Mouse (Mus musculus) erythroblast, embryonic 14.5 days (primary cell): ENCODE results near the gene Yrdc. TPM values are rescaled to one million over a fixed set of nuclear protein-coding genes. Genes with fewer than 3 reads are reported as not detected.

Experiments
- H3K27me3 ChIP-seq: 2 replicates; pipeline ENCODE4 v1.6.1; 2012; ENCODE audit warnings: inconsistent platforms; ENCODE audit not compliant: control insufficient read depth
- H3K36me3 ChIP-seq: 2 replicates; pipeline ENCODE4 v1.6.1; 2012; ENCODE audit warnings: mild to moderate bottlenecking, inconsistent platforms; ENCODE audit not compliant: control insufficient read depth
- H3K4me1 ChIP-seq: 2 replicates; pipeline ENCODE4 v1.6.1; 2012; ENCODE audit warnings: inconsistent platforms; ENCODE audit not compliant: control insufficient read depth
- H3K4me3 ChIP-seq: replicated peaks from 2 replicates; pipeline ENCODE3; 2012; ENCODE audit warnings: moderate library complexity, mild to moderate bottlenecking, inconsistent platforms
- H3K9me3 ChIP-seq: 2 replicates; pipeline ENCODE4 v1.6.1; 2012; ENCODE audit warnings: low read length, inconsistent platforms, mixed read lengths; ENCODE audit not compliant: control insufficient read depth
- GATA1 ChIP-seq: IDR thresholded peaks from 2 replicates; pipeline ENCODE4 v1.6.1; 2012; ENCODE audit warnings: low read length, inconsistent platforms, mixed read lengths
- TAL1 ChIP-seq: IDR thresholded peaks from 3 replicates; pipeline ENCODE4 v1.6.1; 2012; ENCODE audit warnings: low read length, inconsistent platforms, mixed read lengths
- polyA plus RNA-seq: library from polyadenylated mRNA; stranded (reverse); fragments of >175 nt; gene quantifications from 2 replicates; pipeline ENCODE4 v1.2.3, GENCODE M21; 2012

Gene Yrdc
- polyA plus RNA-seq, 1 experiment = 1.0 TPM

DNA sequence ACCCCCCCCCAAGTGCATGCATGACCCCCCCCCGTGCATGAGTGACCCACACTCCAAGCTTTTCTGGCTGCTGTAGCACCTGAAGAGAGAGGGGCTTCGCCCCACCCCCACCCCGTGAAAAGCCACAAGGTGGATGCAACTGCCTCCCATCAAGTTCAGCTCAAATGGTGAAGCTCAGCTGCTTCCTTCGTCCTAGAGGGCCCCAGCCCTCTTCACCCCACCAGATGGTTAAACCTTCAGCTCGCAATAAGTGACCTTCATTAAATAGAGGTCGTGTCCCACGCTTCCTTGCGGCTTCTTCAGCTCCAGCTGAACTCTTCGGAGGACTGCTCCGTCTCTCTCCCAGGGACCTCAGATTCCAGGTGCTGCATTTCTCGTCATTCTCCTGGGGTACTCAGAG, 30.1 kb downstream of the Yrdc start, which contains the start of gene Epha10:
TSS of gene Epha10 (plus strand) at position 301 of the 400 bp plus-strand sequence.
- Histone ChIP-seq H3K9me3 (peaks cover 6% of the 10 kb centered on the region), H3K36me3 (no peaks in the 10 kb centered on the region), H3K4me1 (peaks cover 5% of the 10 kb centered on the region), H3K27me3 (peaks cover 62% of the 10 kb centered on the region), H3K4me3 (no peak within 1 kb of the TSS)
- no peak for TF ChIP-seq GATA1
- no peak for TF ChIP-seq TAL1

DNA sequence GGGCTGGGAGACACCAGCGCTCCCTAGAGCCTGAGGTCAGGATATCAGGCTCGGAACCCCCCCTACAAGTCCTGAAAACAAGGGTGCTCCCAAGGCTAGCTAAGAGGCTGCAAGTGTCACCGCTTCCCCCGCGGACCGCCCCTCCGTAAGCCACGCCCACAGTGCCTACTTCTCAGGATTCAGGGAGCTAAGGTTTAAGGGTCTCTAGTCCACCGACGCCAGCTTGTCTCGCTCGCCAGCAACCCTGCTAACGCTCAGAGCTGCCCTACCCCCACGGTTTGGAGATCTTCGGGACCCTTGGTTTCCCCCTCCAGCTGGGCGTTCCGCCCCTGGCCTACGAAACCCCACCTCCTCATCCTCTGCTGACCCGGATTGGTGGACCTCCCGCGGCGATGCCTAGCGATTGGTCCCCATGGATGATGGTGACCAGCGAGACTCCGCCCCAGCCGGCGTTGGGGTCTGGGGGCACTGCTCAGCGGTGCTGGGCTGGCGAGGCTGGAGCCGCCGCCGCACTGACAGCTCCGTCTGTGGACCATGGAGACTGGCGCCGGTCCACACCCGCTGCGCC, 30.9 kb downstream of the Yrdc start:
- TF ChIP-seq TAL1 (no peak), GATA1 (no peak)
- peaks cover 6% of the 10 kb centered on the region for H3K9me3 ChIP-seq
- no peak overlapping the region for H3K4me3 ChIP-seq
- H3K27me3 ChIP-seq = peaks cover 67% of the 10 kb centered on the region
- peaks cover 5% of the 10 kb centered on the region for H3K4me1 ChIP-seq
- H3K36me3 ChIP-seq = no peaks in the 10 kb centered on the region

DNA sequence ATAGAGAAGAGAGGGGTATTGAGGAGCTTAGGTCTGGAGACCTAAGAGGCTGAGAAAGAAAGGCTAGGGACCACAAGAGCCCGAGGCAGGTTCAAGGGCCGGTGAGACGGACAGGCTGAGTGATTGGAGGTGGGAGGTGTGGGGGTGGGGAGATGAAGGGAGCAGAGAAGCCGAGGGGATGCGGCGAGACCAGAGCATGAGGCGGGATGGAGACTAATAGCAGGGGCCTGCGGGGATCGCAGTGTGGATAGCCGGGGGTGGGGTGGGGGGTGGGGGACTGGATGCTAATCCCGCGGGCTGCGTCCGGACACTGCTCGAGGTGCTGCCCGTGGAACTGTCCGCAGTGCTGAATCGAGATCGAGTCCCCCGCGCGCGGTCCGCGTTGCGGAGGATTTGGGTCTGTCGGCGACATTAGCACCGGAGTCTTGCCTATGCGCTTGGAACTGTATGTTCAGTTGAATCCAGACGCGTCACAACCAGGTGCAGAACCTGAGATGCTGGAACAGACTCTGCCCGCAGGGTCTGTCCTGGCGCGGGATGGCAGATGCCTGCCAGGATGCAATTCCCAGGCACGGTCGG, 31.8 kb downstream of the Yrdc start:
- Histone ChIP-seq H3K4me3 (no peak overlapping the region), H3K9me3 (peaks cover 6% of the 10 kb centered on the region), H3K4me1 (peaks cover 5% of the 10 kb centered on the region), H3K36me3 (no peaks in the 10 kb centered on the region), H3K27me3 (peaks cover 67% of the 10 kb centered on the region)
- no peak for TF ChIP-seq GATA1
- TF ChIP-seq TAL1 = no peak

DNA sequence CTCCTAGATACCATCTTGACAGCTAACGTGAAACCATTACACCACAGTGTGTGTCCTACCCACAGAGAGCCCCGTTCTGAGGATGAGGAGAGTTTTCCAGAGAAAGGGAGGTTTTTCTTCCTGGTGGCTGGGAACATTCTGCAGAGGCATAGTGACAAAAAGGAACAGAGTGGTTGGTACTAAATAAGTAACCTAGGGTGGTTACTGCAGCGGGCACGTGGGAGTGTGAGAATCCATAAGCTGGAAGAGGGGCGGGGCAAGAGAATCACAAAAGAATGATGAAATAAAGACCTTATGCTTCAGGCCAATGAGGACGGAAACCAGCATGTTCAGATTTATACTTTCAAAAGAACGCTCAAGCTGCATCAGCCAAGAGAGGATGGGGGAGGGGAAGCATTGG, 38.2 kb downstream of the Yrdc start:
- H3K9me3 ChIP-seq = no peaks in the 10 kb centered on the region
- H3K27me3 ChIP-seq = peaks cover 46% of the 10 kb centered on the region
- H3K36me3 ChIP-seq = no peaks in the 10 kb centered on the region
- TF ChIP-seq TAL1 (no peak), GATA1 (no peak)
- no peaks in the 10 kb centered on the region for H3K4me1 ChIP-seq
- H3K4me3 ChIP-seq = no peak overlapping the region

DNA sequence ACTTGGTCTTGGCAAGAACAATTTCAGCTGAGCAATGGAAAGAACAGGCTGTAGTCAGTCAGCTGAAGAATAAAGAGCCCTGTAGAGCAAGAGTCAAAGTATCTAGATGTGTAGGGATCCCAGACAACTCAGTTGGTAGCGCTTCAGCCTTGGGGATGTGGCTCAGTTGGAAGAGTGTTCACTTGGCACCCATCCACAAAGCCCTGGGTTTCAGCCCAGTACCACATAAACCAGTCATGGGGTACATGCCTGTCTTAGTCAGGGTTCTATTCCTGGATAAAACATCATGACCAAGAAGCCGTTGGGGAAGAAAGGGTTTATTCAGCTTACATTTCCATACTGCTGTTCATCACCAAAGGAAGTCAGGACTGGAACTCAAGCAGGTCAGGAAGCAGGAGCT, 39.5 kb downstream of the Yrdc start:
- no peaks in the 10 kb centered on the region for H3K36me3 ChIP-seq
- H3K27me3 ChIP-seq = peaks cover 51% of the 10 kb centered on the region
- H3K4me1 ChIP-seq = no peaks in the 10 kb centered on the region
- H3K9me3 ChIP-seq = no peaks in the 10 kb centered on the region; the same call in 1 of the 2 replicates
- TF ChIP-seq GATA1 (no peak), TAL1 (no peak)
- H3K4me3 ChIP-seq = no peak overlapping the region

DNA sequence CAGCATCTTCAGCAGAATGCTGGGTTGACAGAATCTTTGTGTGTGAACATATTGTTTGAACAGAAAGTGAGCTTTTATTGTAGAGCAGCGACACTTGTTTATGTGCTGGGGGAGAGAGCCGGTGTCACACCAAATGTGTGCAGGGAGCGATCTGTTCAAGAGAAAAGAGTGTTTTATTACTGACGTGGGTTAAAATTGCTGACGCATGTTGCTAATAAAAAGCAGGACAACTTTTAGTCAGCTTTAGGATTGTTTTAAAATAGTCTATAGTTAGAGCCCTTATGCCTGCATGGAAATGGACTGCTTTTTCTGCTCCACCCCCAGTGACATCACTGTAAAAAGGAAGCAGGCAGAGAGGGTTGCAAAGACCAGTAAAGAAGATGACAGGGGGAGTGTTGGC, 40.4 kb downstream of the Yrdc start:
- no peak for TF ChIP-seq TAL1
- TF ChIP-seq GATA1 = no peak

DNA sequence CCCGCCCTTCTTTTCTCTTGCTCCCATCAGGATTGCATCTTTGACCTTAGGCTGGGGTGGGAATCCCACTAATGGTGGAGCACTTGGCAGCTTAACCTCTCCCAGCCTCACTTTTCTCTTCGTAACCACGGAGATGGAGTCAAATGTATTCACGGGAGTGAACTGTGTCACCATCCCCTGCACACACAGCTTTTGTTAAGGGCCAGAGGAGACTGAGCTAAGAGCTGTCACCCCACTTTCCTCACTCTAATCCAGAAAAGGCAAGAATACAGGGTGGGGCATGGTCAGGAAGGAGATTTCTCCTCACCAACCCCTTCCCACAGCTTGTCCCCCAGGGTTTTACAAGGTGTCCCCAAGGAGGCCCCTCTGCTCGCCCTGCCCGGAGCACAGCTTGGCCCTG, 43.3 kb downstream of the Yrdc start:
- peaks cover 62% of the 10 kb centered on the region for H3K27me3 ChIP-seq
- no peak overlapping the region for H3K4me3 ChIP-seq
- TF ChIP-seq GATA1 = no peak
- no peak for TF ChIP-seq TAL1
- no peaks in the 10 kb centered on the region; the same call in 1 of the 2 replicates for H3K9me3 ChIP-seq
- no peaks in the 10 kb centered on the region for H3K4me1 ChIP-seq
- no peaks in the 10 kb centered on the region for H3K36me3 ChIP-seq

More for the DNA sequence above, 40.4 kb downstream of the Yrdc start:
- Histone ChIP-seq H3K4me3 (no peak overlapping the region), H3K4me1 (no peaks in the 10 kb centered on the region), H3K36me3 (no peaks in the 10 kb centered on the region), H3K9me3 (no peaks in the 10 kb centered on the region; the same call in 1 of the 2 replicates), H3K27me3 (peaks cover 54% of the 10 kb centered on the region)

DNA sequence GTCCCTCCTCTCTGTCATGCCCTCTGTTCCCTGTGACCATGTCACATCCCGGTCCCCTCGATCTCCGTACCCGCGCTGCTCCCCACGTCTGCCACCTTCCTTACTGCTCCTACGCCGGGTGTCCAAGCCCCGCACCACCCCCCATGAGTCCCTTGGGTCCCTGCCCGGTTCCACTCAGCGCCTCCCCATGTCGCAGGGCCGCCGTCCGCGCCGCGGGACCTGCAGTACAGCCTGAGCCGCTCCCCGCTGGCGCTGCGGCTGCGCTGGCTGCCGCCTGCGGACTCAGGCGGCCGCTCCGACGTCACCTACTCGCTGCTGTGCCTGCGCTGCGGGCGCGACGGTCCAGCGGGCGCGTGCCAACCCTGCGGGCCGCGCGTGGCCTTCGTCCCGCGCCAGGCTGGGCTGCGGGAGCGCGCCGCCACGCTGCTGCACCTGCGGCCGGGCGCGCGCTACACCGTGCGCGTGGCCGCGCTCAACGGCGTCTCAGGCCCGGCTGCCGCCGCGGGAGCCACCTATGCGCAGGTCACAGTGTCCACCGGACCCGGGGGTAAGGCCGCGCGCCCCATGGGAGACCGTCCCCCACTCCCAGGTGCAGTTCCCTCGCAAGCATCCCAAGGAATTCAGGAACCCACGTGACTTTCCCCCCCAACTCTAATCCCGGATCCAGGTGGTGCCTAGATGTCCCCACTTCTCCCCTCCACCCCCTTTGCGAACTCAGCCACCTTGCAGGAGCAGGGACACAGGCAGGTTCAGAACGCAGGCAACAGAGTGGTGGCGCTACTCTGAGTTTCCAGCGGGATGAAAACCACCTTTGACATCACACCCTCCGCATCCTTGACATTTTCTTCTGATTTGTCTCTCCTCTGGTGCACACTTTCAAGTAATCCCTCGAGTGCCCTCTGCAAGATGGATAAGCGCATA, 44.3 kb downstream of the Yrdc start:
- TF ChIP-seq GATA1 (no peak), TAL1 (no peak)
- Histone ChIP-seq H3K4me1 (peaks cover 4% of the 10 kb centered on the region), H3K4me3 (no peak overlapping the region), H3K36me3 (no peaks in the 10 kb centered on the region), H3K27me3 (peaks cover 60% of the 10 kb centered on the region), H3K9me3 (no peaks in the 10 kb centered on the region; the same call in 1 of the 2 replicates)

DNA sequence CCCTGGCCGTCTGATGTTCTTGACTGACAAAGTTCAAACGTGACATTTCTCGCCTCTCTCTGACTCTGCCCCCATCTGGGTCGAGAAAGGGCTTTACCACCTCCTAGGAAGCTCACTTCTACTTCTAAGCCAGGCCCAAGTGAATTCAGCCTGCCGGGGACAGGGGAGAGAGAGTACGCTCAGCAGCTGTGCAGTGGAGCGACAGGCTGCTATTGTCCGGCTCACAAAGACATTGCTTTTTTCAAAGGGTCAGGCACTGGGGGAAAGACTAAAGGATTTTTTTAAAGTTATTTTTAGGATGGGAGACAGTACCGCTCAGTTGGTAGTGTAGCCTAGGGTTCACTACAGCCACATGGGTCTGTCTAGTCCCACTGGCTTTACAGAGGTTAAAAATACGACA, 47.9 kb downstream of the Yrdc start:
- Histone ChIP-seq H3K4me1 (peaks cover 9% of the 10 kb centered on the region), H3K36me3 (no peaks in the 10 kb centered on the region), H3K9me3 (no peaks in the 10 kb centered on the region; the same call in 1 of the 2 replicates), H3K27me3 (peaks cover 47% of the 10 kb centered on the region), H3K4me3 (no peak overlapping the region)
- TF ChIP-seq GATA1 (no peak), TAL1 (no peak)
